Mouse (Mus musculus) monocyte, adult 5-6 weeks (primary cell): ENCODE results near the gene Palld. TPM values are rescaled to one million over a fixed set of nuclear protein-coding genes. Genes with fewer than 3 reads are reported as not detected.

ENCODE experiments used
- ATAC-seq: fragments of 153-309, 156-312 bp; replicated peaks from 2 replicates; pipeline ENCODE4 v1.8.0; 2017; ENCODE audit warnings: mild to moderate bottlenecking; ENCODE audit not compliant: low TSS enrichment, insufficient number of reproducible peaks, severe bottlenecking, poor library complexity, low FRiP score
- total RNA-seq: library from RNA; stranded (forward); fragments of 200-1000, 200-491, 200-594 nt; gene quantifications from 3 replicates; pipeline ENCODE4 v1.2.3, GENCODE M21; 2017

The Palld gene
- total RNA-seq, 1 experiment from 2014 or later, result not detected

DNA sequence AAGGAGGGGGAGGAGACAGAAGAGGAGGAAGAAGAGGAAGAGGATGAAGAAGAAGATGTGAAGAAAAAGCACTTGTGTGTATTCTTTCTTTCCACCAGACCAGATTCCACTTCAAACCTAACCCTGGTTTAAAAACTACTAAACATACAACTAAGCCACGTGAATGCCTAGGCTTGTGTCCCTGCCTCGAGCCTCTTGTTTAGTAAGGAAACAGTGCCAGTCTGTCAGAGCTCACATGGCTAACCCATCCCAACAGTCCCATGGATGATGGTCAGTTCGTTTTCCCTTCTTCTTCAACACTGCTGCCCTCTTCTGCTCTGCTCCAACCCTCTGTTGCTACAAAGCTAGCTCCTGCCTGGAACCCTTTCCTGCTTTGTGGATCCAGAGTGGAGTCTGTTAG lies 316.7 kb downstream of the Palld start:
- ATAC-seq, result no peak

DNA sequence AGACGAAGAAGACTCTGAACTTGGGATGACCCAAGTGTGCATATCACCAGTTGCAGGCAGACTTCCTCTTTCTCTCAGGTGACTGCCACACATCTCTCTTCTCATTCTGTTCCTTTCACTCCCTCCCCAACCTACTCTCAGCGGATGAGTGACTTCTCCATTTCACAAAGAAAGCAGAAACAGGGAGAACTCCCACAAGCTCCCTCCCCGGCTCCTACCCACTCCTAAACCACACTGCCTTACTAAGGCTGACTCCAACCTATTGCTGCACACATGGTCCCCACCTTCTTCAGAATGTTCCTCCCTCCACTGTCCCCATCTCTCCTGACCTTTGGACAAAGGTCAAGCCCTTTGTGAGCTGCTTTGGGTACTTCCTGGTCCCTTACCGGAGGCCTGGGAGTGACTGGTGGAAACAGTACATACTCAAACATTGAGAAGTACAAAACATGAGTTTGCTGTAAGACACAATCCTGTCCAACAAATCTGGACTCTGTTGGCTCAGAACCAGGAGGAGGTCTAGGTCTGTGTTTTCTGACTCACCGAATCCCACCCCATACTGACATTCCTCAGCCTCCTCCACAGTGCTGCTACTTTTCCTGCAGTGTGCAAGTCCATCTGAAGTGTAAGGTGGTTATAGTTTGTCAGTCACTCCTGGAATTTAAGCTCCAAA lies 317.6 kb downstream of the Palld start:
- ATAC-seq, result peak; percentile 86

DNA sequence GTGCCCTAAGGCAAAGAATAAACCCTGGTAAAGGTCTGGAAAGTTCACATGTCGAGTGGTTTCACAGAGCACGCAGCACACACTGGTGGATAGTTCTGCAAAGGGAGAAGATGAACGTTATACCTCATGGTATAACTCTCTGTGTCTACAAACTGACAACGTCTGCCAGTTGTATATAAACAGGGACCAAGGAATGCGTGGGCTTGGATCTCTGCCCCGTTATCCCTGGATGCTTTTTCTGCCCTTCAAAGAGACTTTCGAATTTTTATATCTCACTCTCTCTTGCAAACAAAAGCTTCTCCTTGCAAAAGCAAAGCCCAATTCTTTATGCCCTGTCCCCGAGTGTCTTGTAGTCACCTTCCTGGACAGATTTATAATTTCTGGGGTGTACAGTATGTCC lies 319.9 kb downstream of the Palld start:
- ATAC-seq, result no peak

DNA sequence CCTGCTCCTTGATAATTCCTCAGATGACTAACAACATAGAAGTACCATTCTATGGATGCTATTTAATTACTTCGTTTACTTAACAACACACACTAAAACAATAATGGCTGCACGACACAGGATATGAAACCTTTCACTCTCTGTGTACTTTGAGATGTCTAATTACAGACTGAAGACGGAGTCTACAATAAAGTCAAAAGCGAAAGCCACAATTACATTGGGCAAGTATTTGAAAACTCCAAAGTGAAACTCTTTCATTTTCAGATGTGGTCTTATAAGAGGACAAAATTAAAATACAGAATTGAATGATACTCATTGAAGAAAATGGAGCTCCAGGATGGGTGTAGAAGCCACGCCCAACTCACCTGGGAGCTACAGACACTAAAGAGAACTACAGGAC lies 321.2 kb downstream of the Palld start:
- no peak for ATAC-seq

DNA sequence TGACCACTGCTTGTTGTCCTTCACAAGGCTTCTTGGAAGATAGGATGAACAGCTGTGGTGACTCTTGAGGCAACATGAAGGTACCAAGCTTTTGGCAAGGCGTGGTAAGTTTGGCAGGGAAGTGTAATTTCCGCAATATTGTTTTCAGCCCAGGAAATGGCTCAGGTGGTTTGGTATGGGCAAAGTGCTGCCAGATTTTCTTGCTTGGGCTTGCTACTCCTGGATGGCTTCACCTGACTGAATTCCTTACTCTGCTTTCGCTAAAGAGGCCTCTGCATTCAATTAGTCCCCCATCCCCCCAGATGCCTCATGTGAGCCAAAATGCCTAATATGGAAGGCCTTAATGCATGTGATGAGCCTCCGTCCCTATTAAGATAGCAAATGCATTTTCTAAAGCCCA lies 322.7 kb downstream of the Palld start:
- ATAC-seq, result no peak

DNA sequence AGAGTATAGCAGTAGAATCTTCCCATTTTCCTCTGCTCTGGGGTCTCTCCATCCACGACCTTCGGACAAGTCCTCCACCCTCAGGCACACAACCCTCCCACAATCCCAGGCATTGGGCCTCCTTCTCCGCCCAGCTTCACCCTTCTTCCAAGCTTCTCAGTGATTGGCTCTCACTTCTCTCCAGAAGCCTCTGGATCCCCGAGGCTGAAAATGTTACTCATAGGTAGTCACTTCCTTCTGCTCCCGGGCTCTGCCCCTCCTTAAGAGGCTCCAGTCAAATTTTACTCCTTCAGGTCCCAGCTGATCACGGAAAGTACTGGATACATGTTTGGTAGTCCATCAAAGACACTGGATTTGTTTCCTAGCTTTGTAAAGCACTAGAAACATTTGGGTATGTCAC lies 323.7 kb downstream of the Palld start:
- no peak for ATAC-seq

DNA sequence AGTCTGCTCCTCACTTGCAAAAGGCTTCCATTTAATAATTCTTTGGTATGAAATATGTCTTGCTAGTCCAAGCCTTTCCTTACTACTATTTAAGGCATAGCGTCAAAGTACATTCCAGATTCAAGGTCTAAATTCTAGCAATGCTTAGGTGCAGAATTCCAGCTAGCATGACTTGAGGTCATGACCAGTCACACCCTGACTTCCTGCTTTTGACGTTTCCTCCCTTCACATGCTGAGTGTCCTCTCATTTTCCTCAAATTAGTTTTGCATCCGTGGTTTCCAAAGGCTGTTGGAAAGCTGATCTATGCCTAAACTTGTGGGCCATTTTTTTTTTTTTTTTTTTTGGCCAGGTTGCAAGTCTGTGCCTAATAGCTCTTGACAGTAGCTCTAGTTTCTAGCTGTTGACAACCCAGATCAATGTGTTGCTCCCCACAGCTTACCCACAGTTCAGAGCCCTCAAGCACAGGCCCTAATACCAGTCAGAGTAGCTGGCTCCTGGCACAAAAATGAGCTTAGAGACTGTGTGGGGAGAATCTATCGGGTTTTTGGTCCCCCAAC lies 327.3 kb downstream of the Palld start:
- ATAC-seq, result no peak

DNA sequence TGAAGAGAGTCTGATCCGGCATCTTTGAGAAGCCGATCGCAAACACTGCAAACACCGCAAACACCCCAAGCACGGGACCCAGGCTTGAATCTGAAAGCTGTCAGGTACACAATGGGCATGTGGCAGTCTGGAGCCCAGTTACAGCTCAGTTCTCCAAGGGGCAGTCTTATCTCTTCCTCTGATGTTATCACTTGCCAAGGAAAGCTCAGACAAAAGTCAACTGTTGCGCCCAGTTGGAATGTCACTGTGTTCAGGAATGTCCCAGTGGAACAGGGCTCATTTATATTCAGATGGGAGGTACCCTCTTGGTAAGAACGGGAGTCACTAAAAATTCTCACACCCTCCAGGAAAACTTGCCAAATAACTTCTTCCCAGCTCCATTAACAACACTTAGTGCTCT lies 328.0 kb downstream of the Palld start:
- ATAC-seq, result no peak

DNA sequence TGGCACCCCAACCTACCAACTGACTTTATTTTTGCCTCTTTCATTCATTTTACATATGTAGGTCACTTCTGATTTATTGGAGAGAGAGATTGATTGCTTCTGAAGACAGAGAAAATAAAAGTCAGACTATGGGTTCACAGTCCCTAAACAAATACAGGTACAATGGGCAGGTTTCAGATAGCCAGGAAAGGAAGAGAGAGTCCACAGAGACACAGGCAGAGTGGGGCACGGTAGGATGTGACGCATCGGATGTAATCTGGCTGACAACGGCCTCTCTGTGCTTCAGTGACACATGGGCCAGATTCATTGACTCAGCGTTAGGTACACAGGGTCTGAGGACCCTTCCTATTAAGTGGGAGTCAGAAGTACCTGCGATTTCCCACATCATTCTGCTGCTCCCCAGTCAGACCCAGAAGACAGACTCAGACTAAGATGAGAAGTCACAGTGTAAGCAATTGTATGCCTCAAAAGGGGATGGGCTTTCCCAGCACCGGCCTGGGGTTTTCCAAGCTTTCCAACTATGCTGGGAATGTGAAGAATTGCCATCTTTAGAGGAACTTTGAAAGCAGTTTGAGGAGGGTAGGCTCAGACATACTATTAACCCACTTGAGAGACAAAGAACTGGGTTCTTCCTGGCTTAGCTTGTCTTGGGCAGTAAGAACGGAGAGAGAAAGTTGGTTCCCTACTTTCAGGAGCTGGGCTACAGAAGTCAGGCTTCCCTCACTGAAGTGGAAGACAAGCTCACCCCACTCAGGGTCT lies 329.1 kb downstream of the Palld start:
- no peak for ATAC-seq

DNA sequence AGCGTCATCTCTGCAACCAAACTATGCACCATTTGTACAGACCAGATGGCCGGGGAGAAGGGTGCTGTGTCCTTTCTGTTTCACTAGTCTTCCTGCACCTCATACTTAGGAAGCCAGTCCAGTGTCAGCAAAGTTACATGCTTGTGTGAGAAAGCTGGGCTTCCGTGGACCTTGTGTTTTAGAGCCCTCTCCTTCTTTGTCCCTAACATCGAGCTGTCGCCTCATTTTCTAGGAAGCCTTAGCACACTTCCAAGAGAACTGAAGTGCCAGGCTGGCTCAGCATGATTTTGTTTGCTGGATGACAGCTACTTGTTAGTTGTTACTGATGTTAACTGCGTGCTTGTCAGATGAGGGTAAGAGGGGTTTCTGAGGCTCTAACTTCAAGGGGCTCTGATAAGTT lies 329.8 kb downstream of the Palld start:
- no peak for ATAC-seq

DNA sequence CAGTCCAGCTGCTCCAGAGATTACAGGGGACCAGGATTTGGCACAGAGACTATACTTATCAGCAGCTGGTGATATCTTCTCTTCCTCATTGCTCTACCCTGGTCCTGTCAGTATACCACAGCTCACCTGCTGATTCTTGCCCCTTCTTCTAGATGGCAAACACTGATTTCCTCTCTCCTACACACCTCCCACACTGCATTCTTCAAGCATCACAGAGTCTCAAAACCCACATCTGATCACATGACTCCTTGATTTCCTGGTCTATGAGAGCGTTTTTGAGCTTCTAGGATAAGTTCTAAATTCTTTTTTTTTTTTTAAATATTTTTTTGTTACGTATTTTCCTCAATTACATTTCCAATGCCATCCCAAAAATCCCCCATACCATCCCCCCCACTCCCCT lies 331.9 kb downstream of the Palld start:
- ATAC-seq, result no peak

DNA sequence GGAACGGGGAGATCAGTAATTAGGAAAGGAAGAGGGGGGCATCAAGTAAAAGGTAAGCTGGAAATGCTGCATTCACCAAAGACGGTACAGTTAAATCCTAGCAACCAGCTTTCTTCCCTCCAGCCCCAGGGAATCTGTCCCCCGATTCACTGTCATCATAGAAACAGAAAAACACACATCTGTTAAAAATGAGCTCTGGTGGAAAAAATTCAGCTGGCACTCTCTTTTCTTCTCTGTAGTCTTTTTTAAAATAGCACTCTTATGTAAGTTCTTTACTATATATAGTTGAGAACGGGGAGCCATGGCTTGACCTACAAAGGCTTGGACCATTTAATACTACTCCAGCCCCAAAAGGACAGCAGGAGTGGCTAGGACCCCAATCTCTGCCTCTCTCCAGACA lies 332.8 kb downstream of the Palld start:
- ATAC-seq, result no peak

DNA sequence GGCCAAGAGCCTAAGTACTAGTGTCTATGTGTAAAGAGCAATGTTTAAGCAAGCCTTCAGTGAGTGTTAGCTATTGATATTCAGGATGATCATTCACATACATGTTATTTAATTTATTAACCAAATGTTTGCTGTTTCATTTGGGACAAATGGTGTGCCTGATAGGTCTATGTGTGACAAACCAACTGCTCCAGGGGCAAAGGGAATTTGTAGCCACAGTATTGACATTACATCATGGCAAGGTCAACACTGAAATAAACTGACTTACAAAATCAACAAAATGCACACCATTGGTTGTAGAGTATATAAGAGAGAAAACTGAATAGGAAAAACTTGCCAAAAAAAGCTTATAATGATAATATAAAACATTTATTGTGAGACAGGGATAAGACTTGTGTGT lies 333.3 kb downstream of the Palld start:
- no peak for ATAC-seq

DNA sequence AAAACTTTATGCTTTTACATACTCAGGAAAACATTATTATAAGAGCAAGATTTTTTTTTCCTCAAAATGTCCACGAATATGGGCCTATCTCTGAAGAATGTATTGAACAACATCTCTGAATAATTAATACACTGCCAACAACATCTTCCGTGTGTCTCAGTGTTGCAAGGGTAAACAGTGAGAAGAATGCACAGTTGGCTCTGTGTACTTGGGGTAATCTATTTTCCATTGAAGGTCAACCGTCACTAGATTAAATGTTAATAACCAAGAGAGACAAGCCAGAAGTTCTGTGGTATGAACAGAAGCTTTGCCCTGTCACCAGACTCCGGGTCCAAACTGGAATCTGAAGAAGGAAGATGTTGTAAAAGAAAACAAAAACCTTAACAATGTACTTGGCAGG lies 339.1 kb downstream of the Palld start:
- ATAC-seq, result no peak

DNA sequence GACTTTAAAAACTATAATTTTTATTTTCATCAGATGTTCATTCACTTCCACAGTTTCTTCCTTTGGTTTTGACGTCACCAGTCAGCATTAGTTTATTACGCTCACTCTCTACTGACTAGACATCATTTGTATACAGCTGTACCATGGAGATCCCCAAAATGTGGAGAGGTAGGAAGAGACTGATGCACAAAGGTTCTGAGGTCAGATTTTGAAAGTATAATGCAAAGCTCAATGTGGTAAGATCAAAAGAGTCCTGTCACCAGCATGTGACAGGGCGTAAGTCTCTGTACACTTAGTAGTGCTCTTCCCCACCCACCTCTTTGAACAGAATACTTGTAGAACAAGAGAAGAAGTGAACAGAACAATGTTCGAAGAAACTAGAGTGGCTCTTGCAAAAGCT lies 339.9 kb downstream of the Palld start:
- ATAC-seq, result no peak

DNA sequence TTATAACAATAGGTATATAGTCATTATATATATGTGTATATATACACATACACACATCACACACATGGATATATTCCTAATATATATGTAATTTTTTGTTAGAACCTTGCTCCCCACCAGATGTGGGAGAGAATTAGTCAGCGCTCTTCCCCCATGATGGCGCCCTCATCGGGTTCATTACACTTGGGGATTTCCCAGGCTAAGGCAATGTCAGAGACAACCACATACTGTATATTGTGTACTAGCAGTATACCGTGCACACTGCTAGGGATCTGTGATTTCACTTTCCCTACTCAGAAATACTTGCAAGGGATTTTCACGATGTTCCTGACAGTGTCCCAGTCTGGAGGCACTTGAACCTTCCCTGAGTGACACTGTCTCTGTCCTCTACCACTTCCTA lies 341.3 kb downstream of the Palld start:
- ATAC-seq, result no peak

DNA sequence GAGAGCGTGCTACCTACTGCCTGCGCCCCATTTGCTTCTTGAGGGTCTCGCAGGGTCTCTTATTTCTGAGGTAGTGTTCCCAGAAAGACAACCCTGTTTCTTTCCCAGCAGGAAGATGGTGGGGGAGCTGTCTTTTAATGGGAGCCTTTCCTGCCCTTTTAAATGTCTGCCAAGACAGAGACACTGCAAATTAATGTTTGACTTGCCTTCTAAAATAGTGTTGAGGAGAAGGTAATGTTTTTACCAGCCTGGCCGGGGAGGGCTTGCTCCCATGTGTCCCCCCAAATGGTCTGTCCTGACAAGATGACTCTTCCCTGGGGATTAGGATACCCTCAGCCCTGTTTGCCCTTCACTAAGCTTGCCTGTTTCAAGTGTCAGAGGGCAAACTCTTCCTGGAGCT lies 342.5 kb downstream of the Palld start:
- ATAC-seq, result no peak

DNA sequence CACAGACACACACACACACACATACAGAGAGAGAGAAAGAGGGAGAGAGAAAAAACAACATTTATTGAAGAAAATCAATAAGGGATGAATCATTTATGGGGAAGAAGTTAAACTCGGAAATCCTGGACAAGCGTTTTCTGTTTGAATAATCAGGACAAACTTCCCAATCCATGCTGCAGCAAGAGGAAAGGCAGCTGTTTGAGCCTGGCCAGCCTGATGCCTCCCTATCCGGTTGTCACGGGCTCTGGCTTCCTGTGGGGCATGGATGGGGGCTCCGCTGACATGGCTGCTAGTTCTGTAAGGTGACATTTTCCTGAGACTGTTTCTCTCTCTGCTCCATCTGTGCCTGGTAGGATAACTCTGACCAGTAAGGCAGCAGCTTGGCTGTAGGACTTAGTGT lies 343.0 kb downstream of the Palld start:
- ATAC-seq, result no peak

DNA sequence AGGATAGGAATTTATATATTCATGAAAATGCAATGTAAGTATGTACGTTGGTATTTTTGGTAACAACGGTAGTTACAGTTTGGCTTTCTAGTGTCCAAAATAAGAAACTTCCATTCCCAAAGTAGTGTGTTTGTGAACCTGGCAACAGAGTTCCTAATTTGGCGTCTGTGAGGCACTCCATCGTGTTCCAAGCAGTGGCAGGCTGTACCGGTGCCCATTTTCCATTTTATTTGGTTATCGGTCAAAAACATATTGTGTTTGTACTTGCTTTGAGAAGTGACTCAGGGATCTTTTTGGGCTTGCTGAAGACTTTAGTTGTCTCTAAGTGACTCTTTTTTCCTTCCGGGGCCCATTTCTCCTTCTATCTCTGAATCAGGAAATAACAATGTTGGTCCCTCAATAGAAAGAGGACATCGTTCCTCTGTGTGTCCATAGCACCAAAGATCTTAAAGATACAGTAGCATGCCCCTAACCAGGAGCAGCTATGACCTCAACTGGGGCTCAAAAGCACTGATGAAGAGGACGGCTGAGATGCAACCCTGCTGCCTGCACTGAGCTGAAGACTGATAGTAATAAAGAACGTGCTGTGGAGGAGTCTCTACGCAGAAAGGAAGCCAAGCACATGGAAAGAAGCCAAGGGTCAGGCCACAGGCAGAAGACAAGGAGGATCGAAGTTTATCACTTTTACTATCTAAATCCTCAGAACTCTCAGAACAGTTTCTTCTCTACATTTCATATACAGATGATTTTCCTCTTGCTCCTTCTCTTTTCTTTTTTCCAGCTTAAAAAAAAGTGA lies 344.2 kb downstream of the Palld start:
- ATAC-seq, result no peak

DNA sequence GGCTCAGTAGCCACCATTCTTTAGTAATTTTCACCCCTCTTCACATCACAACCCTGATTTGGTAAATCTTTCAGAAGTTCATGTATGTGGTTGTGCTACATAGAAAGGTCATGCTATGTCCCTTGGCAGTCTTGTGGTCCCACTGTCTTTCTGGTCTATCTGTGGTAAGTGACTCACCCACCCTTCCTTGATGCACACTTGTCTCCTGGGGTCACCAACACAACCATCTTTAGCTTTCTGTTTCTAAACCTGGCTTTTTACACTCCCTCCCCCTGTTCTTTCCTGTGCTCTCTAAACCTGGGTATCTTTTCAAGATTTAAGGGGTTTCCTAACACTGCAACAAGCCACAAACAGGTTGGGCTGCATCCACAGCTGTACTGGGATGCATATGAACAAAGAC lies 345.5 kb downstream of the Palld start:
- no peak for ATAC-seq
